Mouse (Mus musculus): ENCODE results near the gene Hist1h4i. TPM values are rescaled to one million over a fixed set of nuclear protein-coding genes. Genes with fewer than 3 reads are reported as not detected.

The Hist1h4i gene
- polyA plus RNA-seq, 1 experiment from 2014 or later: 22.0 TPM

GRCm38 (mm10) chr13:22015479-22016450, 25.4 kb downstream of the Hist1h4i start:
- peak; percentile 84 for ATAC-seq
- no peaks in the 10 kb centered on the region for H3K36me3 ChIP-seq (ENCODE audit: control insufficient read depth, insufficient read depth, low read length)
- no peak overlapping the region for H3K9ac ChIP-seq (ENCODE audit: low read depth, low read length)
- peak overlapping the region; percentile 38; the same call in 1 of the 2 replicates for H3K4me2 ChIP-seq (ENCODE audit: low read depth, low read length)
- peak overlapping the region; percentile 22 for H3K4me3 ChIP-seq (ENCODE audit: low read length)
- H3K4me1 ChIP-seq (ENCODE audit: control insufficient read depth, insufficient read depth, low read length): peaks cover 16% of the 10 kb centered on the region; the same call in 1 of the 2 replicates
- no peak overlapping the region for H3K27ac ChIP-seq (ENCODE audit: low read length)
- 15% methylated on average over 27 of the region's 27 CpGs for WGBS
- H3K9me3 ChIP-seq (ENCODE audit: control insufficient read depth, low read length): no peaks in the 10 kb centered on the region
- H3K27me3 ChIP-seq (replicated peaks; ENCODE audit: control insufficient read depth, insufficient read depth, low read length): peaks cover 26% of the 10 kb centered on the region

GRCm38 (mm10) chr13:22014411-22014845, 26.7 kb downstream of the Hist1h4i start:
- peaks cover 12% of the 10 kb centered on the region; the same call in 1 of the 2 replicates for H3K4me1 ChIP-seq (ENCODE audit: control insufficient read depth, insufficient read depth, low read length)
- H3K27ac ChIP-seq (ENCODE audit: low read length): no peak overlapping the region
- H3K9me3 ChIP-seq (ENCODE audit: control insufficient read depth, low read length): no peaks in the 10 kb centered on the region
- H3K4me2 ChIP-seq (ENCODE audit: low read depth, low read length): peak overlapping the region; percentile 47
- no peak overlapping the region for H3K9ac ChIP-seq (ENCODE audit: low read depth, low read length)
- WGBS: 15% methylated on average over 17 of the region's 17 CpGs
- H3K27me3 ChIP-seq (replicated peaks; ENCODE audit: control insufficient read depth, insufficient read depth, low read length): peaks cover 37% of the 10 kb centered on the region
- H3K36me3 ChIP-seq (ENCODE audit: control insufficient read depth, insufficient read depth, low read length): no peaks in the 10 kb centered on the region
- peak overlapping the region; percentile 27 for H3K4me3 ChIP-seq (ENCODE audit: low read length)
- ATAC-seq: no peak; the same call in 1 of the 2 replicates

- H3K4me3 ChIP-seq (ENCODE audit: low read length): 0 out of 2 replicates have a peak overlapping the region, but pooled peaks have one; percentile 2
- no peak overlapping the region for H3K27ac ChIP-seq (ENCODE audit: low read length)
- 19% methylated on average over 13 of the region's 13 CpGs for WGBS
- no peaks in the 10 kb centered on the region for H3K36me3 ChIP-seq (ENCODE audit: control insufficient read depth, insufficient read depth, low read length)
- no peak for ATAC-seq
- no peaks in the 10 kb centered on the region for H3K9me3 ChIP-seq (ENCODE audit: control insufficient read depth, low read length)
- H3K27me3 ChIP-seq (replicated peaks; ENCODE audit: control insufficient read depth, insufficient read depth, low read length): peaks cover 44% of the 10 kb centered on the region
- no peak overlapping the region for H3K4me2 ChIP-seq (ENCODE audit: low read depth, low read length)
- no peak overlapping the region for H3K9ac ChIP-seq (ENCODE audit: low read depth, low read length)
- H3K4me1 ChIP-seq (ENCODE audit: control insufficient read depth, insufficient read depth, low read length): peaks cover 11% of the 10 kb centered on the region; the same call in 1 of the 2 replicates
These were observed 27.4 kb downstream of the Hist1h4i start for GRCm38 (mm10) chr13:22013716-22014115.

- no peaks in the 10 kb centered on the region for H3K36me3 ChIP-seq (ENCODE audit: control insufficient read depth, insufficient read depth, low read length)
- WGBS: 43% methylated on average over 7 of the region's 7 CpGs
- H3K4me1 ChIP-seq (ENCODE audit: control insufficient read depth, insufficient read depth, low read length): peaks cover 22% of the 10 kb centered on the region; the same call in 1 of the 2 replicates
- H3K9me3 ChIP-seq (ENCODE audit: control insufficient read depth, low read length): no peaks in the 10 kb centered on the region
- H3K4me3 ChIP-seq (ENCODE audit: low read length): no peak within 1 kb of the TSS
- H3K27me3 ChIP-seq (replicated peaks; ENCODE audit: control insufficient read depth, insufficient read depth, low read length): peaks cover 66% of the 10 kb centered on the region
- no peak within 1 kb of the TSS for H3K27ac ChIP-seq (ENCODE audit: low read length)
- ATAC-seq: no peak
- H3K9ac ChIP-seq (ENCODE audit: low read depth, low read length): no peak within 1 kb of the TSS
- H3K4me2 ChIP-seq (ENCODE audit: low read depth, low read length): no peak within 1 kb of the TSS
These were observed 31.5 kb downstream of the Hist1h4i start, which contains the start of gene Prss16 for GRCm38 (mm10) chr13:22009642-22010041. TSS of gene Prss16 (minus strand) at chr13:22009742.

GRCm38 (mm10) chr13:22008707-22009106, 32.5 kb downstream of the Hist1h4i start:
- Histone ChIP-seq H3K9ac (ENCODE audit: low read depth, low read length) (no peak overlapping the region), H3K4me1 (ENCODE audit: control insufficient read depth, insufficient read depth, low read length) (peaks cover 15% of the 10 kb centered on the region; the same call in 1 of the 2 replicates), H3K4me2 (ENCODE audit: low read depth, low read length) (no peak overlapping the region), H3K27me3 (replicated peaks; ENCODE audit: control insufficient read depth, insufficient read depth, low read length) (peaks cover 69% of the 10 kb centered on the region), H3K4me3 (ENCODE audit: low read length) (no peak overlapping the region), H3K9me3 (ENCODE audit: control insufficient read depth, low read length) (no peaks in the 10 kb centered on the region), H3K27ac (ENCODE audit: low read length) (no peak overlapping the region), H3K36me3 (ENCODE audit: control insufficient read depth, insufficient read depth, low read length) (no peaks in the 10 kb centered on the region)
- no peak for ATAC-seq
- 76% methylated on average over 3 of the region's 3 CpGs for WGBS

- WGBS: 54% methylated on average over 7 of the region's 7 CpGs
- Histone ChIP-seq H3K27ac (ENCODE audit: low read length) (no peak overlapping the region), H3K9ac (ENCODE audit: low read depth, low read length) (no peak overlapping the region), H3K36me3 (ENCODE audit: control insufficient read depth, insufficient read depth, low read length) (no peaks in the 10 kb centered on the region), H3K4me1 (ENCODE audit: control insufficient read depth, insufficient read depth, low read length) (peaks cover 15% of the 10 kb centered on the region; the same call in 1 of the 2 replicates), H3K27me3 (replicated peaks; ENCODE audit: control insufficient read depth, insufficient read depth, low read length) (peaks cover 75% of the 10 kb centered on the region), H3K4me2 (ENCODE audit: low read depth, low read length) (no peak overlapping the region), H3K4me3 (ENCODE audit: low read length) (no peak overlapping the region), H3K9me3 (ENCODE audit: control insufficient read depth, low read length) (no peaks in the 10 kb centered on the region)
- ATAC-seq: no peak
These were observed 33.3 kb downstream of the Hist1h4i start for GRCm38 (mm10) chr13:22007872-22008271.

GRCm38 (mm10) chr13:22007121-22007510, 34.0 kb downstream of the Hist1h4i start:
- Histone ChIP-seq H3K4me2 (ENCODE audit: low read depth, low read length) (peak overlapping the region; percentile 96), H3K27me3 (replicated peaks; ENCODE audit: control insufficient read depth, insufficient read depth, low read length) (peaks cover 76% of the 10 kb centered on the region), H3K4me1 (ENCODE audit: control insufficient read depth, insufficient read depth, low read length) (peaks cover 15% of the 10 kb centered on the region; the same call in 1 of the 2 replicates), H3K9me3 (ENCODE audit: control insufficient read depth, low read length) (no peaks in the 10 kb centered on the region), H3K4me3 (ENCODE audit: low read length) (peak overlapping the region; percentile 69), H3K27ac (ENCODE audit: low read length) (no peak overlapping the region), H3K36me3 (ENCODE audit: control insufficient read depth, insufficient read depth, low read length) (no peaks in the 10 kb centered on the region), H3K9ac (ENCODE audit: low read depth, low read length) (peak overlapping the region; percentile 64)
- WGBS: 3% methylated on average over 18 of the region's 18 CpGs
- ATAC-seq: no peak; the same call in 1 of the 2 replicates

GRCm38 (mm10) chr13:22006334-22007120, 34.6 kb downstream of the Hist1h4i start:
- Histone ChIP-seq H3K9me3 (ENCODE audit: control insufficient read depth, low read length) (no peaks in the 10 kb centered on the region), H3K4me2 (ENCODE audit: low read depth, low read length) (peak overlapping the region; percentile 96), H3K27ac (ENCODE audit: low read length) (peak overlapping the region; percentile 45), H3K4me1 (ENCODE audit: control insufficient read depth, insufficient read depth, low read length) (peaks cover 15% of the 10 kb centered on the region; the same call in 1 of the 2 replicates), H3K36me3 (ENCODE audit: control insufficient read depth, insufficient read depth, low read length) (no peaks in the 10 kb centered on the region), H3K9ac (ENCODE audit: low read depth, low read length) (peak overlapping the region; percentile 69), H3K27me3 (replicated peaks; ENCODE audit: control insufficient read depth, insufficient read depth, low read length) (peaks cover 80% of the 10 kb centered on the region), H3K4me3 (ENCODE audit: low read length) (peak overlapping the region; percentile 69)
- ATAC-seq: peak; percentile 95
- WGBS: under 1% methylated on average over 38 of the region's 38 CpGs

All from intestine, embryonic 16.5 days (tissue).